ENCODE assay signal across 7 mouse cellular contexts in the genomic region with DNA sequence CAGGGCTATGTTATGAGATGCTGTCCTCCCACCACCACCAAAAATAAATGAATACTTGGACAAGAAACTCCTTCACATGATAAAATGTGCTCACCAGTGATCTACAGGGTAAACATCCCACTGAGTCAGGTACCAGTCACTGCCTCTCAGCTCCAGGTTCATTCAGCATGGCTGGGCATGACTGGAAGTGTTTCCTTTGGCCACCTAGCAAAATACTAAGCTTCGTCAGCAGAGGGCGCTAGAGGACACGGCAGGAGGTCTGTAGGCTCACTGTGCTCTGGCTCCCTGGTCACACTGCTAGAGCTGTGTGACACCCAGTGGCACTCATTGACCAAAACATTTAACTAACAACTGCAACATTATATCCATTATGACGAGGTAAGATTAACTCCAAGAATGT. TPM values are rescaled to one million over a fixed set of nuclear protein-coding genes. Genes with fewer than 3 reads are reported as not detected.
DNase-seq lines count a peak whose midpoint lies in the region; ATAC-seq and TF ChIP-seq lines count a peak whose summit lies in the region.

No protein-coding gene starts in this region.

- no peaks in the 10 kb centered on the region for H3K9me3 ChIP-seq in hindbrain, postnatal 0 days (ENCODE audit: low read length)

- no peak overlapping the region for H3K27ac ChIP-seq in hindbrain, postnatal 0 days
- no peak overlapping the region for H3K27ac ChIP-seq in spleen, adult 2 months (ENCODE audit: insufficient read depth, low read length)

- no peak overlapping the region for H3K4me2 ChIP-seq in hindbrain, postnatal 0 days (ENCODE audit: low read depth, low read length)

- no peak overlapping the region for H3K9ac ChIP-seq in hindbrain, postnatal 0 days (replicated peaks; ENCODE audit: low read length)

- WGBS in hindbrain, postnatal 0 days: 7% methylated on average over 4 of the region's 4 CpGs
- WGBS in spleen, adult 2 months: 2% methylated on average over 4 of the region's 4 CpGs

- DNase-seq in WW6 (ENCODE audit: low read depth, low spot score): peak; percentile 65
- peak; percentile 76 for DNase-seq in cerebellum, adult 8-10 months
- peak; percentile 76 for DNase-seq in hindbrain, postnatal 0 days (ENCODE audit: low spot score)
- DNase-seq in left cerebral cortex, adult 11 months (ENCODE audit: low spot score): peak; percentile 67
- peak; percentile 52 to 81 for DNase-seq in spleen, adult 2 months (ENCODE audit: low read depth in 1 of 2, low spot score in 2 of 2)

- no peaks in the 10 kb centered on the region for H3K36me3 ChIP-seq in hindbrain, postnatal 0 days (ENCODE audit: insufficient read depth, low read length)
- no peaks in the 10 kb centered on the region for H3K36me3 ChIP-seq in spleen, adult 2 months (ENCODE audit: control insufficient read depth, insufficient read depth, low read length)

- peak; percentile 94 for ATAC-seq in frontal cortex, adult (ENCODE audit: low TSS enrichment)
- peak; percentile 69; the same call in 1 of the 2 replicates for ATAC-seq in hindbrain, postnatal 0 days
- peak; percentile 99 for ATAC-seq in megakaryocyte-erythroid progenitor cell, adult 5-6 weeks (replicated peaks; ENCODE audit: low FRiP score, low TSS enrichment, poor library complexity, severe bottlenecking)

- H3K4me3 ChIP-seq in hindbrain, postnatal 0 days (ENCODE audit: low read length): no peak overlapping the region
- no peak overlapping the region for H3K4me3 ChIP-seq in spleen, adult 2 months (ENCODE audit: extremely low read depth, insufficient read depth, insufficient read length)

- TF ChIP-seq POLR2A in spleen, adult 2 months (IDR thresholded peaks at IDR 0.05; ENCODE audit: low read depth, low read length): no peak

- peak; percentile 90 for TF ChIP-seq CTCF in hindbrain, postnatal 0 days (IDR thresholded peaks at IDR 0.05; ENCODE audit: low read depth)
- peak; percentile 94; the same call in 1 of the 2 replicates for TF ChIP-seq CTCF in spleen, adult 2 months (IDR thresholded peaks at IDR 0.05; ENCODE audit: extremely low read depth, insufficient read depth, insufficient read length, insufficient replicate concordance)

- no peaks in the 10 kb centered on the region for H3K4me1 ChIP-seq in hindbrain, postnatal 0 days (ENCODE audit: insufficient read depth, low read length)
- no peaks in the 10 kb centered on the region for H3K4me1 ChIP-seq in spleen, adult 2 months (ENCODE audit: control insufficient read depth, insufficient read depth, insufficient read length)

- H3K27me3 ChIP-seq in hindbrain, postnatal 0 days (ENCODE audit: insufficient read depth, low read length): no peaks in the 10 kb centered on the region
- no peaks in the 10 kb centered on the region for H3K27me3 ChIP-seq in spleen, adult 2 months (ENCODE audit: control insufficient read depth, insufficient read depth, low read length)

RNA-seq across cellular contexts. Expression of gene Iqcg, which starts 32.3 kb away (rescaled TPM):
- total RNA-seq in hindbrain, postnatal 0 days (2014; rRNA removed): 2.0 and 5.7 TPM in 2 replicates
- polyA plus RNA-seq in hindbrain, postnatal 0 days (2015; fragmentation: Nextera tagmentation; extraction: Ambion mirVana): 4.8 and 5.9 TPM in 2 replicates
- total RNA-seq in megakaryocyte-erythroid progenitor cell, adult 5-6 weeks (2014; fragmentation: Nextera tagmentation): 1.4 TPM in 1 of 2 replicates, not detected in the other
- total RNA-seq in megakaryocyte-erythroid progenitor cell, adult 5-6 weeks (2017): 0.04 and 0.89 TPM in 2 replicates
- polyA plus RNA-seq in spleen, adult 2 months (2012; rRNA removed): 0.02 and 0.05 TPM in 2 replicates

RNA-seq across cellular contexts. Expression of gene Rpl35a, which starts 32.5 kb away (rescaled TPM):
- 473 and 560 TPM in 2 replicates for total RNA-seq in hindbrain, postnatal 0 days (2014; rRNA removed)
- 486 and 490 TPM in 2 replicates for polyA plus RNA-seq in hindbrain, postnatal 0 days (2015; fragmentation: Nextera tagmentation; extraction: Ambion mirVana)
- total RNA-seq in megakaryocyte-erythroid progenitor cell, adult 5-6 weeks (2014; fragmentation: Nextera tagmentation): 3,282 and 3,383 TPM in 2 replicates
- 1,974 and 2,153 TPM in 2 replicates for total RNA-seq in megakaryocyte-erythroid progenitor cell, adult 5-6 weeks (2017)
- polyA plus RNA-seq in spleen, adult 2 months (2012; rRNA removed): 198 and 203 TPM in 2 replicates

RNA-seq across cellular contexts. Expression of gene Lmln, which starts 38.6 kb away (rescaled TPM):
- total RNA-seq in hindbrain, postnatal 0 days (2014; rRNA removed): 5.2 and 6.1 TPM in 2 replicates
- 2.5 and 3.1 TPM in 2 replicates for polyA plus RNA-seq in hindbrain, postnatal 0 days (2015; fragmentation: Nextera tagmentation; extraction: Ambion mirVana)
- total RNA-seq in megakaryocyte-erythroid progenitor cell, adult 5-6 weeks (2014; fragmentation: Nextera tagmentation): 0.87 and 8.1 TPM in 2 replicates
- total RNA-seq in megakaryocyte-erythroid progenitor cell, adult 5-6 weeks (2017): 0.66 and 0.88 TPM in 2 replicates
- polyA plus RNA-seq in spleen, adult 2 months (2012; rRNA removed): 0.53 and 1.3 TPM in 2 replicates
